Mouse (Mus musculus): Measurements from ENCODE around the gene Sec22b.

- no peak for TF ChIP-seq ZNF384 (IDR thresholded peaks at IDR 0.05; ENCODE audit: low read depth, low read length)
- no peak for TF ChIP-seq ZC3H11A (IDR thresholded peaks at IDR 0.05; ENCODE audit: borderline replicate concordance, low read depth, low read length)
These were observed 40.7 kb downstream of the Sec22b start for GRCm38 (mm10) chr3:97941440-97942259.

Data from ES-E14 (cell line).